Mouse (Mus musculus) embryonic facial prominence, embryonic 10.5 days (tissue): ENCODE results near the gene Skil. TPM values are rescaled to one million over a fixed set of nuclear protein-coding genes. Genes with fewer than 3 reads are reported as not detected.
A peak's percentile ranks its signal among the peaks of the same experiment; 100 is the strongest.
"Not testable (repeated sequence)": the region's sequence is repeated elsewhere in the genome, so short reads cannot be mapped to it uniquely, and the experiment has no call there.

ENCODE experiments used
- DNase-seq: peaks from one replicate; pipeline ENCODE4 v3.0.0-alpha.2; 2017; ENCODE audit warnings: low spot score
- H3K27ac ChIP-seq: fragments of 300-500 bp; sonication (generic); replicated peaks from 2 replicates; pipeline ENCODE4 v1.5.1; 2016; ENCODE audit warnings: mild to moderate bottlenecking
- H3K27me3 ChIP-seq: fragments of 300-500 bp; sonication (generic); replicated peaks from 2 replicates; pipeline ENCODE4 v1.6.1; 2016; ENCODE audit warnings: low read depth, mild to moderate bottlenecking; ENCODE audit not compliant: poor library complexity, severe bottlenecking
- H3K36me3 ChIP-seq: fragments of 300-500 bp; sonication (generic); replicated peaks from 2 replicates; pipeline ENCODE4 v1.6.1; 2016; ENCODE audit warnings: mild to moderate bottlenecking, moderate library complexity
- H3K4me1 ChIP-seq: fragments of 300-500 bp; sonication (generic); 2 replicates; pipeline ENCODE4 v1.6.1; 2016
- H3K4me3 ChIP-seq: fragments of 300-500 bp; sonication (generic); 2 replicates; pipeline ENCODE4 v1.5.1; 2016; ENCODE audit warnings: mild to moderate bottlenecking, moderate library complexity
- H3K9me3 ChIP-seq: fragments of 300-500 bp; sonication (generic); 2 replicates; pipeline ENCODE4 v1.6.1; 2016; ENCODE audit warnings: mild to moderate bottlenecking
- WGBS: fragments of 180-500 bp; shearing (Covaris S2); methylation state at CpG from one replicate; pipeline ENCODE4 v1.1.7; 2016; 5-methylcytosine and 5-hydroxymethylcytosine counted together
- polyA plus RNA-seq: library from polyadenylated mRNA; unstranded; fragments of >200 nt; fragmentation: Nextera tagmentation; extraction: Ambion mirVana; gene quantifications from 2 replicates; pipeline ENCODE4 v1.2.1, GENCODE M21; 2016

Skil gene
- polyA plus RNA-seq, 1 experiment from 2014 or later = 32.5 TPM

DNA sequence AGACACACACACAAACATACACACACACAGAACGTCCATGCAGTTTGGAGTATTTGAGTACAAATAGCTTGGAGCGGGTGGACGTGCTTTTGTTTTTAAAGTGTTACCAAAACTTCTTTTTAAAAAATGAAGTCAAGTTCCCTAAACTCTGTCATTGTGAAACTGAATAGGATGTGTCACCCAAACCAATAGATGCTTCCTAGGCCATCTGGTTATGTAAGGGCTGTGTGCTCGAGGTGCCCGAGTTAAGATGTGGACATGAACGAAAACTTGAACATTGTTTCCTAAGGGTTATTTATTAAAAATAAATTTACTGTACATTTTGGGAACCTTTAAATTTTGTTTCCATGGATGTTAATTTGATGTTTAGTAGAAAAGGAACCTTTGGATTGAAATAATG, 11.7 kb downstream of the Skil start:
- no peak for DNase-seq
- 93% methylated on average over 6 of the region's 6 CpGs for WGBS
- no peaks in the 10 kb centered on the region for H3K4me1 ChIP-seq
- peaks cover 30% of the 10 kb centered on the region for H3K36me3 ChIP-seq
- H3K9me3 ChIP-seq = no peaks in the 10 kb centered on the region
- no peak overlapping the region for H3K4me3 ChIP-seq
- no peaks in the 10 kb centered on the region for H3K27me3 ChIP-seq
- no peak overlapping the region for H3K27ac ChIP-seq

DNA sequence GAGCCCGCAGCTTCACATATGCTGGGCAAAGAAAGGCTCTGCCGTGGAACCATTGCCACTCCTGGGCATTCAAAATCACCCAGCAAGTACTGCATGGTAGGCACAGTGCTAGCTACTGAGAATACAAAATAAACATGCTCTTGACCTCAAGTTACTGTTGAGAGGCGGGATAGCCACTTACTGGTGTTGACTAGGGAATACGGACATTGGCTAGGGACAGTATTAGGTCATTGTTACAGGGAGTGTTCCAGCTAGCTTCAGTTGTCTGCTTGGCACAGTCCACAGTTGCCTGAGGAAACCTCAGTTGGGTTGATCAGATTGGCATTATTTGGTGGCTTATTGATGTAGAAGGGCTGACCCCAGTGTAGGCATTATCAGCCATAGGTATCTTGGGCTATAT, 12.8 kb downstream of the Skil start:
- H3K4me1 ChIP-seq = no peaks in the 10 kb centered on the region
- no peaks in the 10 kb centered on the region for H3K27me3 ChIP-seq
- no peaks in the 10 kb centered on the region for H3K9me3 ChIP-seq
- no peak overlapping the region for H3K27ac ChIP-seq
- WGBS = 89% methylated on average over 4 of the region's 4 CpGs
- H3K4me3 ChIP-seq = no peak overlapping the region
- peaks cover 39% of the 10 kb centered on the region for H3K36me3 ChIP-seq
- DNase-seq = no peak

DNA sequence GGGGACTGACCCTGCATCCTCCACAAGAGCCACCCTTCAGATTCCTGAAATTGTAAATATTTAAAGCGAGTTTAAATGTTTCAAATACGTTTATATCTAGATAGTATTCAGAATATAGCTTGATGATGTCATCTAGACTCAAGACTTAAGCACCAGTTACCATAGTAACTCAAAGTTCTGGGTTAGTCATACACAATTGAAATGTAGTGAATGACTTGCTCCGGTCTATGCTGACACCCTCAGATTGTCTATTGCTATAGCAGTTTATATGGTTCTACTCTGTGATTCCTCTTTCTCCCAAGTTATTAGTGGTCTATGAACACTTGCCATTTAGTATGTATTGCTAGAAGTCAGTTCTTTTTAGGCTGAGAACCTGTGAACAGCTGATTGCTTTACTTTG, 14.2 kb downstream of the Skil start:
- H3K4me3 ChIP-seq = no peak overlapping the region
- H3K27me3 ChIP-seq = no peaks in the 10 kb centered on the region
- H3K27ac ChIP-seq = no peak overlapping the region
- 90% methylated on average over 3 of the region's 3 CpGs for WGBS
- no peak for DNase-seq
- no peaks in the 10 kb centered on the region for H3K4me1 ChIP-seq
- no peaks in the 10 kb centered on the region for H3K9me3 ChIP-seq
- H3K36me3 ChIP-seq = peaks cover 46% of the 10 kb centered on the region

DNA sequence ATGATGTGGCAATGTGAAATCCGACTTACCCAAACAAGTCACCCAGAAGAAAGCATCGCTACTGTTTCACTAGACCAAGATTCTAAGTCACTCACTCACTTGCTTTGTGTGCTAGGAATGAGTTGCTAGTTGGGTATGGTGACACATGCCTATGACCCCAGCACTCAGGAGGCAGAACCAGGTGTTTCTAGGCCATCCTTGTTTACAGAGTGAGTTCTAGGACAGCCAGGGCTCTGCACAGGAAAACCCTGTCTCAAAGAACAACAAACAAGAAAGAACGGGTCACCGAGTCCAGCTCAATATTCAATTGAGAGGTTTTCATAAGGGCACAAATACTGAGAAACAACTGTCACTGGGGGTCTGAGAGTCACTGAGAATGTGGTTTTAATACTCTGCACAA, 28.2 kb downstream of the Skil start:
- H3K27me3 ChIP-seq = no peaks in the 10 kb centered on the region
- no peak overlapping the region for H3K27ac ChIP-seq
- 67% methylated on average over 4 of the region's 4 CpGs for WGBS
- H3K4me1 ChIP-seq = no peaks in the 10 kb centered on the region
- no peak overlapping the region for H3K4me3 ChIP-seq
- H3K9me3 ChIP-seq = no peaks in the 10 kb centered on the region
- no peak for DNase-seq
- H3K36me3 ChIP-seq = peaks cover 61% of the 10 kb centered on the region

DNA sequence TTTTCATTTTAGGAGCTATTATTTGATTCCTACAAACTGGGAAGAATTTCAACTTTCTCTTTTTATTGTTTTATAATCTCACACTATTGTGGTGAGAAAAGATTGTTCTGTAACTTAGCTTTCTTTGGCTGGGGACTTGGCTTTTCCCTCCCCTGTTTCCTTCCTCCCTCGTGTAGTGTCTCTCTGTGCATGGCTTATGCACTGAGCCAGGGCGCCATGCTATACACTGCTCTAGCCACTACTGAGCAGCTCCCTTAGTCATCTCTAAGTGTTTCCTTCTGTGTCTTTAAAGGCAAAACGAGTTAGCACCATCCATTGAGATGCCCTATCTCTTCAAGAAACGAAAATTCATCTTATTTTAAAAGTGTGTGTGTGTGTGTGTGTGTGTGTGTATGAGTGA, 31.4 kb downstream of the Skil start:
- DNase-seq = no peak
- H3K4me1 ChIP-seq = no peaks in the 10 kb centered on the region
- no peaks in the 10 kb centered on the region for H3K27me3 ChIP-seq
- WGBS = 74% methylated on average over 4 of the region's 4 CpGs
- H3K27ac ChIP-seq = no peak overlapping the region
- H3K4me3 ChIP-seq = no peak overlapping the region
- H3K36me3 ChIP-seq = peaks cover 28% of the 10 kb centered on the region
- no peaks in the 10 kb centered on the region for H3K9me3 ChIP-seq

DNA sequence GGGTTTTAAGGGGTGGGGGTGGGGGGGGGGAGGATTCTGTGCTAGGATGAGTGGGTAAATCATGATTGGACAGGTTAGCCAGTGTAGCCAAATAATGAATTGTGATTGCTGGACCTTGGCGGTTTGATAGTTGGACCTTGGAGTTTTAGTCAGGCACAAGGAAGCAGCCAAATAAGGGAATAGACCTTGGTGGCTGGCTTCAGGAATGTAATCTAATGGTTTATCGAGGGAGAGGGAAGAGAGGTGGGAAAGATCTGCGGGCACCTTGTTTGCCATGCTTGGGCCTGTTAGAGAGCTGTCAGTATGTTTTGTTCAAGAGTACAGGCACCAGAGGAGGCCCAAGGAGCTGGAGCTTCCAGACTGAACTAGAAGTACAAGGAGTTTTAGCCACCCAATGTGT, 32.0 kb downstream of the Skil start:
- no peak for DNase-seq

DNA sequence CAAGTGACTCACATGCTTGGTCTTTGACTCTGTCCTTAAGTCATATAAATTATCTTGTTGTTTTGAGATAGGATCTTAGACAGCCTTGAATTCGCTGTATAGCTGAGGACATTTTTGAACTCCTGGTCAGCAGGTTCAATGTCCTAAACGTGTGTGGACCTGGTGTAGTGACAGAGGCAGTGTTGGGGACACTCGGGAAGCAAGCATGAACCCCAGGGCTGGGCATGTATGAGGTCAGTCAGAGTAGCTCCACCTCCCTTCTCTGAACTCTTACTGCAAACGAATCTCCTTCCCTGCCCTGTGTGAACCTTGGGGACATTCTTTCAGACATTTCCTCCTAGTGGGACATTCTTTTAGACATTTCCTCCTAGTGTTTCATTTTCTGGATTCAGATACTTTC, 34.9 kb downstream of the Skil start:
- no peak for DNase-seq
- WGBS = 58% methylated on average over 4 of the region's 4 CpGs
- Histone ChIP-seq H3K27ac (no peak overlapping the region), H3K4me1 (peaks cover 12% of the 10 kb centered on the region), H3K9me3 (no peaks in the 10 kb centered on the region), H3K4me3 (no peak overlapping the region), H3K27me3 (no peaks in the 10 kb centered on the region), H3K36me3 (no peaks in the 10 kb centered on the region)

More for the DNA sequence above, 32.0 kb downstream of the Skil start:
- WGBS = 92% methylated on average over 3 of the region's 3 CpGs
- no peaks in the 10 kb centered on the region for H3K9me3 ChIP-seq
- no peak overlapping the region for H3K4me3 ChIP-seq
- no peak overlapping the region for H3K27ac ChIP-seq
- H3K36me3 ChIP-seq = peaks cover 27% of the 10 kb centered on the region
- no peaks in the 10 kb centered on the region for H3K4me1 ChIP-seq
- H3K27me3 ChIP-seq = no peaks in the 10 kb centered on the region

DNA sequence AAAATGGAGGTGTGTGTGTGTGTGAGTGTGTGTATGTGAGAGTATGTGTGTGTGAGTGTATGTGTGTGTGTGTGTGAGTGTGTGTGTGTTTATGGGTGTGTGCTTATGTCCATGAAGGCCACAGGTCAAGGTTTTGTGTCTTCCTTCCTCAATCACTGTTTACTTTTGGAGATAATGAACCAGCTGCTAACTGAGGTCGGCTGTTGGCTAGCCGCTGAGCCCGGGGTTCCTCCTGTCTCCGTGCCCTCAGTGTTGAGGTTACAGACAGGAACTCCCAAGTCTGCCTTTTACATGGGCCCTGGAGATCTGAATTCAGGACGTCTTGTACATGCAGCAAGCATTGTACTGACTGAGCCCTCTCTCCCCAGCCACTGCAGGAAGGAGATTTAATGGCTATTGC, 38.8 kb downstream of the Skil start:
- no peak overlapping the region for H3K4me3 ChIP-seq
- 63% methylated on average over 5 of the region's 5 CpGs for WGBS
- no peaks in the 10 kb centered on the region for H3K36me3 ChIP-seq
- peaks cover 17% of the 10 kb centered on the region for H3K4me1 ChIP-seq
- H3K27me3 ChIP-seq = no peaks in the 10 kb centered on the region
- no peaks in the 10 kb centered on the region for H3K9me3 ChIP-seq
- no peak overlapping the region for H3K27ac ChIP-seq
- DNase-seq = no peak

DNA sequence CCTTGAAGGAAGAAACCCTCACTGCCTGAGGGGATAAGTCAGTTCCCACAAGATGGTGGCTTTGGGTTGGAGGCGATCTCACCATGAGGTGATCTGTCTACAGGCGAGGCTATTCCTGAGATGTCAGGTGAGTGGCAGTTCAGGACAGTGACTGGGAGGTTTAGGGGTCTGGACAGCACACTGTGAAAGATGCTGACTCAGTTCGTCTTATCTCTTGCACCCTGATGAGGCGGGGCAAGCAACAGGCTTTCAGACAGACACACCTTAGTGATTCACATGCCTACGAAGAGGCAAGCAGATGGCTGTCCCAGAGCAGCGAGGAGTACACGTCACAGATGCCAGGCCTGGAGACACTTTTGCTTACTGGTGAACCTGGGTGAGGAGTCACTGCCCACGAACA, 39.4 kb downstream of the Skil start:
- Histone ChIP-seq H3K27ac (no peak overlapping the region), H3K4me3 (no peak overlapping the region), H3K36me3 (no peaks in the 10 kb centered on the region), H3K4me1 (peaks cover 17% of the 10 kb centered on the region), H3K27me3 (no peaks in the 10 kb centered on the region), H3K9me3 (no peaks in the 10 kb centered on the region)
- 84% methylated on average over 8 of the region's 8 CpGs for WGBS
- DNase-seq = no peak

DNA sequence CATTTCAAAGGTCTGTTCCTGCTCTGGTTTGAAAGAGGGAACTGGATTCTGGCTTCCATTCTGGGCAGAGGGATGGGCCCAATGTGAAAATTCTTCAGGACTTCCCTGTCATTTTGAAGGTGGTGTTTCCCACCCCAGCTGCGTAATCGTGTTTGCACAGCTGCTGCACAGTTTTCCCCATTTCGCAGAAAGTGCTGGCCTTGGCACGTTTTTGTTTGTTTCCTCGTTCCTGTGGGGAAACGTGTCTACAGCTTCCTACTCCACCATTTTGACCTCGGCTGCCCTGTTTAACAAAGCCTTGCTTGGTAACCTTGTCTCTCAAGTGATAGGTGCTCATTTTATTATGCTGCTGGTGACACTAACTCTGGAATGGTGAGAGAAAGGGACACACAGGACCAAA, 39.8 kb downstream of the Skil start:
- Histone ChIP-seq H3K27ac (no peak overlapping the region), H3K4me3 (no peak overlapping the region), H3K36me3 (no peaks in the 10 kb centered on the region), H3K4me1 (peaks cover 17% of the 10 kb centered on the region), H3K27me3 (no peaks in the 10 kb centered on the region), H3K9me3 (no peaks in the 10 kb centered on the region)
- no peak for DNase-seq
- WGBS = 66% methylated on average over 7 of the region's 7 CpGs

DNA sequence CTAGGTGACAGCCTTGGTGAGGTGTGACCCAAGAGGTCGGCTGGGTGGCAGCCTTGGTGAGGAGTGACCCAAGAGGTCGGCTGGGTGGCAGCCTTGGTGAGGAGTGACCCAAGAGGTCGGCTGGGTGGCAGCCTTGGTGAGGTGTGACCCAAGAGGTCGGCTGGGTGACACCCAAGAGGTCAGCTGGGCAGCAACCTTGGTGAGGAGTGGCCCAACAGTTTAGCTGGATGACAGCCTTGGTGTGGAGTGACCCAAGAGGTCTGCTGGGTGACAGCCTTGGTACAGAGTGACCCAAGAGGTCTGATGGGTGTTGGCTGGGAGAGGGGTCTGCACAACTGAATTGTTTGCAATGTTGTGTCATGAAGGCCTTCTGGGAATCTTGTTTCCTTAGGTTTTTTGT, 41.7 kb downstream of the Skil start:
- H3K4me3 ChIP-seq, H3K27ac ChIP-seq, DNase-seq, H3K27me3 ChIP-seq, H3K36me3 ChIP-seq, H3K9me3 ChIP-seq: not testable (repeated sequence)
- peaks cover 17% of the 10 kb centered on the region for H3K4me1 ChIP-seq
- WGBS = 68% methylated on average over 4 of the region's 4 CpGs

DNA sequence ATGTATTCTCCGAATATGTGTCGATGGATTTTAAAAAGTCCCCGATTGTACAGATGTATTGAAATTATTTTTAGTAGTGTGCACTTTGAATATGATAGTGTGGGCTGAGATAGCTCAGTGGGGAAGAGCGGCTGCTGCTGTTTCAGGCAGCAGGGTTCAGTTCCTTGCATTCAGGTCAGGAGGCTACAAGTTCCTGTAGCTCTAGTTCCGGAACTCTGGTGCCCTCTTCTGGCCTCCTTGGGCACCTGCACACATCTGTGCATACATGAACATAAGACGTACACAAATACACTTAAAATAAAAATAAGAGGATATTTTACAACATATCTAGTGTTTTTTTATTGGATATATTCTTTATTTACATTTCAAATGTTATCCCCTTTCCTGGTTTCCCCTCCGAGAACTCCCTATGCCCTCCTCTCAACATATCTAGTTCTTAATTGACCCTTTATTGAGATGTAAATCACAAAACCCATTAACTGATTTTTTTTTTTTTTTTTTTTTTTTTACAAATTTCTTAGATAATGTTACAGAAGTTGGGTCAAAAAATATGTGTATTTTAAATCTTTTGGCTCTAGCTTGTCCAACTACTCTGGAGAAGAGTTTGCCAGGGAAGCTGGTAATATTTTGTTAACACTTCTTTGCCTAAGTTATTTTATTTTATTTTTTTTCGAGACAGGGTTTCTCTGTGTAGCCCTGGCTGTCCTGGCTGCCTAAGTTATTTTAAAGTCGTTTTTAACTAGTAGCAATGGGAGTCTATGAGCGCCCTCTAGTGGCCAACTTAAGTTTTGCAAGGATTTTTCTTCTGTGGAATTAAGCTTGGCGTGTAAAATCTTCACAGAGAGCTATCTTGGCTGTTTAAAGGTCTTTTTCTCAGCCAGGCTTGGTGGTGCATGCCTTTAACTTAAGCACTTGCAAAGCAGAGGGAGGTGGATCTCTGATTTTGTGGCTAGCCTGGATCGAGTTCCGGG, 43.9 kb downstream of the Skil start:
- peak; percentile 65 for DNase-seq
- Histone ChIP-seq H3K27ac (no peak overlapping the region), H3K36me3 (no peaks in the 10 kb centered on the region), H3K4me3 (no peak overlapping the region), H3K4me1 (peaks cover 13% of the 10 kb centered on the region), H3K27me3 (no peaks in the 10 kb centered on the region), H3K9me3 (no peaks in the 10 kb centered on the region)
- WGBS = 61% methylated on average over 13 of the region's 13 CpGs

DNA sequence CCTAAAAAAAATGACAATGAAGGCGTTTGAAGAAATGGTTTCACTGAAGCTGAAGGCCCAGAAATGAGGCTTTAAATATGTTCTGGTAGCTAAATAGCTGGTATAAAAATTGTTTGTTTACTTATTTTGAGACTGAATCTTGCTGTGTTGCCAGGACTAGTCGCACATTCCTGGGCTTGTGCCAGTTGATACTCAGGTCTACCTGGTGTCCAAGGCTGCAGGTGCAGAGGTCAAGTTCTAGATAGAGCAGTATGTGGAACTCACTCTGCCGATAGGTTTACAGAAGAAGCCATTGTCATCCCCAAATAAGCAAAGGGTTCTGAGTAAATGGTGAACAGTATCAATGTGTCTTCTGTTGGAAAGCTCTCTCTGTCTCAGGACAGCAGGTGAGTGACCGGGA, 46.8 kb downstream of the Skil start:
- no peak overlapping the region for H3K4me3 ChIP-seq
- H3K27ac ChIP-seq = no peak overlapping the region
- 86% methylated on average over 4 of the region's 4 CpGs for WGBS

More for the DNA sequence above, 46.8 kb downstream of the Skil start:
- no peak for DNase-seq
- no peaks in the 10 kb centered on the region for H3K4me1 ChIP-seq
- H3K9me3 ChIP-seq = no peaks in the 10 kb centered on the region
- peaks cover 4% of the 10 kb centered on the region for H3K27me3 ChIP-seq
- H3K36me3 ChIP-seq = no peaks in the 10 kb centered on the region
